Mouse (Mus musculus): ENCODE measurements around the gene Porcn.

GRCm38 (mm10) chrX:8251789-8252333 lies 45.5 kb upstream of the Porcn start:
- TF ChIP-seq EP300 (IDR thresholded peaks at IDR 0.05; ENCODE audit: low read length), result no peak
- no peak for TF ChIP-seq MAZ (IDR thresholded peaks at IDR 0.05; ENCODE audit: low read depth, low read length)
- no peak for TF ChIP-seq POLR2A (IDR thresholded peaks at IDR 0.05; ENCODE audit: low read depth, low read length)
- TF ChIP-seq CTCF (conservative IDR thresholded peaks at IDR 0.05 in 1 of 2, IDR thresholded peaks at IDR 0.05 in 1 of 2; ENCODE audit: low read depth in 2 of 2, low read length in 2 of 2), result no peak
- TF ChIP-seq RCOR1 (conservative IDR thresholded peaks at IDR 0.05; ENCODE audit: low read depth, low read length), result no peak
- no peak for TF ChIP-seq TBP (conservative IDR thresholded peaks at IDR 0.05; ENCODE audit: low read depth, low read length)
- no peak for TF ChIP-seq CHD2 (IDR thresholded peaks at IDR 0.05; ENCODE audit: low read length)
- no peak for TF ChIP-seq KAT2A (IDR thresholded peaks at IDR 0.05; ENCODE audit: insufficient replicate concordance, low read length)

All from CH12.LX (cell line).